Mouse (Mus musculus): Measurements from ENCODE around the gene Coro1a.

- TF ChIP-seq POLR2A (IDR thresholded peaks at IDR 0.05; ENCODE audit: low read depth, low read length) (no peak), CTCF (conservative IDR thresholded peaks at IDR 0.05; ENCODE audit: insufficient read depth, insufficient read length, low read depth, low read length) (no peak)
These were observed 42.3 kb downstream of the Coro1a start for GRCm38 (mm10) chr7:126665269-126665668.

All from kidney, adult 2 months (tissue).